Mouse (Mus musculus) gastrocnemius, adult 2 months (tissue): ENCODE results near the gene 5730596B20Rik. TPM values are rescaled to one million over a fixed set of nuclear protein-coding genes. Genes with fewer than 3 reads are reported as not detected.
A peak's percentile ranks its signal among the peaks of the same experiment; 100 is the strongest.

Source experiments
- DNase-seq: peaks from one replicate; pipeline ENCODE4 v3.0.0; 2022
- H3K27ac ChIP-seq: fragments of 200-600 bp; 2 replicates; pipeline ENCODE4 v1.8.1; 2022; ENCODE audit warnings: mild to moderate bottlenecking
- H3K4me3 ChIP-seq: fragments of 200-600 bp; 2 replicates; pipeline ENCODE4 v1.8.1; 2022; ENCODE audit warnings: mild to moderate bottlenecking, moderate library complexity
- CTCF ChIP-seq: fragments of 200-600 bp; IDR thresholded peaks from 2 replicates; pipeline ENCODE4 v1.8.1; 2022; ENCODE audit warnings: antibody characterized with exemption, mild to moderate bottlenecking, moderate library complexity
- intact Hi-C: fragments of 180-260 bp; cut with DNase I; formaldehyde crosslinking; loops from one replicate; pipeline ENCODE4 v1.15.1; 2025
- total RNA-seq, 2 experiments: library from RNA; stranded (reverse); gene quantifications; 2 replicates each; pipeline ENCODE4 v1.2.3; 2021

The 5730596B20Rik gene
- total RNA-seq, 2 experiments from 2014 or later = 0.10 TPM; not detected in 1

GRCm38 (mm10) chr6:52157466-52158275, 19.6 kb upstream of the 5730596B20Rik start:
- DNase-seq = no peak
- no peak for TF ChIP-seq CTCF
- H3K27ac ChIP-seq = peak overlapping the region; percentile 90
- intact Hi-C loops = loop anchor here (5.0 kb wide), 1 partner anchor 145 kb away; the partner anchor contains the start of gene Skap2
- H3K4me3 ChIP-seq = peak overlapping the region; percentile 88

- intact Hi-C loops = loop anchor here (5.0 kb wide), 1 partner anchor 146 kb away; the partner anchor contains the start of gene Skap2
- peak within 1 kb of the TSS; percentile 88 for H3K4me3 ChIP-seq
- peak within 1 kb of the TSS; percentile 90 for H3K27ac ChIP-seq
- DNase-seq = peak; percentile 84
- no peak for TF ChIP-seq CTCF
Measured at GRCm38 (mm10) chr6:52158276-52159051, 18.8 kb upstream of the 5730596B20Rik start, which contains the start of gene Hoxa1. Gene Hoxa1 (minus strand): TSS chr6:52158317.

- peak overlapping the region; percentile 90 for H3K27ac ChIP-seq
Measured at GRCm38 (mm10) chr6:52159164-52159761, 18.0 kb upstream of the 5730596B20Rik start.

GRCm38 (mm10) chr6:52159979-52160378, 17.3 kb upstream of the 5730596B20Rik start:
- no peak for DNase-seq
- H3K27ac ChIP-seq = peak overlapping the region; percentile 90
- H3K4me3 ChIP-seq = peak overlapping the region; percentile 88
- intact Hi-C loops = loop anchor here (5.0 kb wide), 2 partner anchors 37 to 148 kb away; partner anchors contain the start of gene Skap2
- no peak for TF ChIP-seq CTCF

More at GRCm38 (mm10) chr6:52159164-52159761, 18.0 kb upstream of the 5730596B20Rik start:
- DNase-seq = peak; percentile 30
- intact Hi-C loops = loop anchor here (5.0 kb wide), 1 partner anchor 147 kb away; the partner anchor contains the start of gene Skap2
- no peak for TF ChIP-seq CTCF
- H3K4me3 ChIP-seq = peak overlapping the region; percentile 88

- peak overlapping the region; percentile 90 for H3K27ac ChIP-seq
- peak; percentile 35 for DNase-seq
- intact Hi-C loops = loop anchor here (5.0 kb wide), 1 partner anchor 37 kb away; no protein-coding TSS in a partner anchor
- no peak for TF ChIP-seq CTCF
- H3K4me3 ChIP-seq = peak overlapping the region; percentile 88
Measured at GRCm38 (mm10) chr6:52160511-52161335, 16.6 kb upstream of the 5730596B20Rik start.

- no peak for DNase-seq
- H3K4me3 ChIP-seq = peak overlapping the region; percentile 88
- peak overlapping the region; percentile 90 for H3K27ac ChIP-seq
- intact Hi-C loops = loop anchor here (5.0 kb wide), 1 partner anchor 36 kb away; no protein-coding TSS in a partner anchor
- TF ChIP-seq CTCF = no peak
Measured at GRCm38 (mm10) chr6:52161336-52162092, 15.8 kb upstream of the 5730596B20Rik start.

GRCm38 (mm10) chr6:52162093-52162380, 15.3 kb upstream of the 5730596B20Rik start:
- H3K27ac ChIP-seq = peak overlapping the region; percentile 48; the same call in 1 of the 2 replicates
- intact Hi-C loops = loop anchor here (5.0 kb wide), 1 partner anchor 35 kb away; no protein-coding TSS in a partner anchor

GRCm38 (mm10) chr6:52162611-52163365, 14.5 kb upstream of the 5730596B20Rik start:
- intact Hi-C loops = loop anchor here (5.0 kb wide), 1 partner anchor 35 kb away; no protein-coding TSS in a partner anchor
- no peak for TF ChIP-seq CTCF
- Histone ChIP-seq H3K4me3 (peak overlapping the region; percentile 69), H3K27ac (peak overlapping the region; percentile 78)
- DNase-seq = no peak

More at GRCm38 (mm10) chr6:52162093-52162380, 15.3 kb upstream of the 5730596B20Rik start:
- DNase-seq = no peak
- H3K4me3 ChIP-seq = peak overlapping the region; percentile 7; the same call in 1 of the 2 replicates
- TF ChIP-seq CTCF = no peak

GRCm38 (mm10) chr6:52163366-52164031, 13.8 kb upstream of the 5730596B20Rik start:
- intact Hi-C loops = loop anchor here (5.0 kb wide), 1 partner anchor 34 kb away; no protein-coding TSS in a partner anchor
- H3K4me3 ChIP-seq = peak overlapping the region; percentile 69
- H3K27ac ChIP-seq = peak overlapping the region; percentile 78
- TF ChIP-seq CTCF = no peak
- DNase-seq = no peak
